Mouse (Mus musculus) kidney, postnatal 0 days (tissue): Measurements from ENCODE around the gene Lrrc26. TPM values are rescaled to one million over a fixed set of nuclear protein-coding genes. Genes with fewer than 3 reads are reported as not detected.
A peak's percentile ranks its signal among the peaks of the same experiment; 100 is the strongest.

Experiments
- ATAC-seq: fragments of 200-750 bp; cut with Nextera tagmentation; replicated peaks from 2 replicates; pipeline ENCODE4 v1.8.0; 2017; ENCODE audit warnings: low read depth, moderate number of reproducible peaks, moderate TSS enrichment, moderate library complexity; ENCODE audit not compliant: low FRiP score
- DNase-seq: peaks from one replicate; pipeline ENCODE4 v3.0.0-alpha.2; 2016; ENCODE audit warnings: low spot score
- H3K27ac ChIP-seq: fragments of 300-500 bp; sonication (generic); 2 replicates; pipeline ENCODE4 v1.5.1; 2014; ENCODE audit warnings: mild to moderate bottlenecking
- H3K27me3 ChIP-seq: fragments of 300-500 bp; sonication (generic); 2 replicates; pipeline ENCODE4 v1.6.1; 2014; ENCODE audit warnings: low read length, mixed read lengths; ENCODE audit not compliant: insufficient read depth
- H3K36me3 ChIP-seq: fragments of 300-500 bp; sonication (generic); 2 replicates; pipeline ENCODE4 v1.6.1; 2014; ENCODE audit warnings: low read length, mixed read lengths; ENCODE audit not compliant: insufficient read depth
- H3K4me1 ChIP-seq: fragments of 300-500 bp; sonication (generic); replicated peaks from 2 replicates; pipeline ENCODE4 v1.6.1; 2014; ENCODE audit warnings: antibody characterized with exemption, low read length, mixed read lengths; ENCODE audit not compliant: insufficient read depth
- H3K4me2 ChIP-seq: fragments of 300-500 bp; sonication (generic); 2 replicates; pipeline ENCODE4 v1.6.1; 2014; ENCODE audit warnings: mild to moderate bottlenecking, low read length, moderate library complexity, mixed read lengths
- H3K4me3 ChIP-seq: fragments of 300-500 bp; sonication (generic); replicated peaks from 2 replicates; pipeline ENCODE4 v1.5.1; 2014; ENCODE audit warnings: low read depth, low read length
- H3K9ac ChIP-seq: fragments of 300-500 bp; sonication (generic); 2 replicates; pipeline ENCODE4 v1.6.1; 2014; ENCODE audit warnings: low read depth, low read length
- H3K9me3 ChIP-seq: fragments of 300-500 bp; sonication (generic); replicated peaks from 2 replicates; pipeline ENCODE4 v1.6.1; 2016; ENCODE audit warnings: low read length, inconsistent platforms, mixed read lengths
- CTCF ChIP-seq: IDR thresholded peaks from 2 replicates; pipeline ENCODE4 v1.5.1; 2016; ENCODE audit warnings: antibody characterized with exemption, low read depth, mild to moderate bottlenecking, moderate library complexity
- WGBS: fragments of 180-500 bp; shearing (Covaris S2); extraction: QIAGEN DNeasy Blood & Tissue Kit; methylation state at CpG from one replicate; pipeline ENCODE4 v1.1.7; 2014; 5-methylcytosine and 5-hydroxymethylcytosine counted together
- polyA plus RNA-seq: library from polyadenylated mRNA; unstranded; fragments of >200 nt; fragmentation: Nextera tagmentation; extraction: Ambion mirVana; gene quantifications from 2 replicates; pipeline ENCODE4 v1.2.1, GENCODE M21; 2015

The Lrrc26 gene
- polyA plus RNA-seq, 1 experiment from 2014 or later = 0.29 TPM

- peak; percentile 22; the same call in 1 of the 2 replicates for TF ChIP-seq CTCF
- peaks cover 19% of the 10 kb centered on the region for H3K36me3 ChIP-seq
Observed at GRCm38 (mm10) chr2:25331470-25331869, 41.8 kb downstream of the Lrrc26 start.

GRCm38 (mm10) chr2:25332286-25333160, 42.8 kb downstream of the Lrrc26 start, which contains the start of gene Man1b1:
Man1b1 (plus strand) TSS chr2:25332338.
- DNase-seq (peak; percentile 99), ATAC-seq (peak; percentile 95)
- Histone ChIP-seq H3K4me1 (peaks cover 11% of the 10 kb centered on the region; the same call in 1 of the 2 replicates), H3K27me3 (no peaks in the 10 kb centered on the region), H3K9ac (peak within 1 kb of the TSS; percentile 78), H3K27ac (peak within 1 kb of the TSS; percentile 75), H3K4me2 (peak within 1 kb of the TSS; percentile 91), H3K36me3 (peaks cover 21% of the 10 kb centered on the region), H3K9me3 (no peaks in the 10 kb centered on the region), H3K4me3 (peak within 1 kb of the TSS; percentile 56)
- under 1% methylated on average over 78 of the region's 78 CpGs for WGBS
- TF ChIP-seq CTCF = peak; percentile 52; the same call in 1 of the 2 replicates

More at GRCm38 (mm10) chr2:25331470-25331869, 41.8 kb downstream of the Lrrc26 start:
- H3K4me1 ChIP-seq = peaks cover 11% of the 10 kb centered on the region; the same call in 1 of the 2 replicates
- 64% methylated on average over 9 of the region's 9 CpGs for WGBS
- H3K4me3 ChIP-seq = peak overlapping the region; percentile 56
- no peaks in the 10 kb centered on the region for H3K27me3 ChIP-seq
- peak; percentile 15 for DNase-seq
- H3K27ac ChIP-seq = no peak overlapping the region
- ATAC-seq = no peak
- H3K4me2 ChIP-seq = peak overlapping the region; percentile 57
- H3K9ac ChIP-seq = no peak overlapping the region
- no peaks in the 10 kb centered on the region for H3K9me3 ChIP-seq

GRCm38 (mm10) chr2:25333569-25333968, 43.9 kb downstream of the Lrrc26 start:
- no peak for TF ChIP-seq CTCF
- Histone ChIP-seq H3K36me3 (peaks cover 27% of the 10 kb centered on the region), H3K4me1 (peaks cover 11% of the 10 kb centered on the region; the same call in 1 of the 2 replicates), H3K4me3 (peak overlapping the region; percentile 56), H3K27me3 (no peaks in the 10 kb centered on the region), H3K27ac (no peak overlapping the region), H3K9me3 (no peaks in the 10 kb centered on the region), H3K9ac (peak overlapping the region; percentile 78), H3K4me2 (peak overlapping the region; percentile 91)
- no peak for DNase-seq
- ATAC-seq = no peak
- 81% methylated on average over 2 of the region's 2 CpGs for WGBS

- Histone ChIP-seq H3K4me2 (no peak overlapping the region), H3K27me3 (no peaks in the 10 kb centered on the region), H3K27ac (no peak overlapping the region), H3K4me1 (peaks cover 3% of the 10 kb centered on the region; the same call in 1 of the 2 replicates), H3K9ac (no peak overlapping the region), H3K4me3 (no peak overlapping the region), H3K36me3 (peaks cover 57% of the 10 kb centered on the region), H3K9me3 (no peaks in the 10 kb centered on the region)
- WGBS = 86% methylated on average over 6 of the region's 6 CpGs
- no peak for TF ChIP-seq CTCF
- DNase-seq (no peak), ATAC-seq (no peak)
Observed at GRCm38 (mm10) chr2:25338303-25338702, 48.6 kb downstream of the Lrrc26 start.

Other genes with a start within 250 kb of the Lrrc26 start
- 71.0 and 74.6 TPM in 2 replicates for gene Nsmf, start 235.6 kb upstream of the Lrrc26 start, polyA plus RNA-seq
- gene Entpd8, start 209.6 kb upstream of the Lrrc26 start, polyA plus RNA-seq = 6.2 TPM in 2 replicates
- 0.41 and 0.43 TPM in 2 replicates for gene Noxa1, start 194.8 kb upstream of the Lrrc26 start, polyA plus RNA-seq
- gene Nrarp, start 109.2 kb upstream of the Lrrc26 start, polyA plus RNA-seq = 19.9 and 21.6 TPM in 2 replicates
- gene Tor4a, start 93.0 kb upstream of the Lrrc26 start, polyA plus RNA-seq = 10.8 and 12.0 TPM in 2 replicates
- 74.0 and 82.3 TPM in 2 replicates for gene Nelfb, start 78.4 kb upstream of the Lrrc26 start, polyA plus RNA-seq
- gene Stpg3, start 75.3 kb upstream of the Lrrc26 start, polyA plus RNA-seq = 0.29 and 0.43 TPM in 2 replicates
- gene Fam166a, start 71.2 kb upstream of the Lrrc26 start, polyA plus RNA-seq = 0.28 and 0.62 TPM in 2 replicates
- 339 and 384 TPM in 2 replicates for gene Tubb4b, start 65.2 kb upstream of the Lrrc26 start, polyA plus RNA-seq
- gene Slc34a3, start 55.6 kb upstream of the Lrrc26 start, polyA plus RNA-seq = 1.5 and 1.6 TPM in 2 replicates
- 0.16 and 0.28 TPM in 2 replicates for gene Rnf224, start 53.1 kb upstream of the Lrrc26 start, polyA plus RNA-seq
- gene Rnf208, start 47.7 kb upstream of the Lrrc26 start, polyA plus RNA-seq = 24.2 and 27.4 TPM in 2 replicates
- 0.61 and 0.75 TPM in 2 replicates for gene Cysrt1, start 47.5 kb upstream of the Lrrc26 start, polyA plus RNA-seq
- gene AL732309.1, start 43.1 kb upstream of the Lrrc26 start, polyA plus RNA-seq = 2.7 and 3.7 TPM in 2 replicates
- 42.6 and 46.7 TPM in 2 replicates for gene Tmem203, start 34.5 kb upstream of the Lrrc26 start, polyA plus RNA-seq
- gene Tprn, start 27.3 kb upstream of the Lrrc26 start, polyA plus RNA-seq = 17.1 and 18.0 TPM in 2 replicates
- 172 TPM in 2 replicates for gene Ssna1, start 17.5 kb upstream of the Lrrc26 start, polyA plus RNA-seq
- gene Anapc2, start 17.4 kb upstream of the Lrrc26 start, polyA plus RNA-seq = 79.4 and 84.0 TPM in 2 replicates
- gene Tmem210, start 1.8 kb upstream of the Lrrc26 start, polyA plus RNA-seq = not detected in 2 replicates
- 0.58 and 0.66 TPM in 2 replicates for gene Grin1, start 29.3 kb downstream of the Lrrc26 start, polyA plus RNA-seq
- gene Man1b1, start 42.4 kb downstream of the Lrrc26 start, polyA plus RNA-seq = 57.9 and 59.6 TPM in 2 replicates
- gene Dpp7, start 66.4 kb downstream of the Lrrc26 start, polyA plus RNA-seq = 28.5 and 31.5 TPM in 2 replicates
- gene Uap1l1, start 75.8 kb downstream of the Lrrc26 start, polyA plus RNA-seq = 80.5 and 92.8 TPM in 2 replicates
- gene Sapcd2, start 82.4 kb downstream of the Lrrc26 start, polyA plus RNA-seq = 17.9 and 19.3 TPM in 2 replicates
- gene Entpd2, start 106.0 kb downstream of the Lrrc26 start, polyA plus RNA-seq = 6.9 and 7.8 TPM in 2 replicates
- gene Npdc1, start 109.4 kb downstream of the Lrrc26 start, polyA plus RNA-seq = 43.9 and 49.9 TPM in 2 replicates
- 0.06 TPM in 1 of 2 replicates, not detected in the other for gene Fut7, start 133.4 kb downstream of the Lrrc26 start, polyA plus RNA-seq
- 9.7 and 9.8 TPM in 2 replicates for gene Abca2, start 138.8 kb downstream of the Lrrc26 start, polyA plus RNA-seq
- gene Clic3, start 166.9 kb downstream of the Lrrc26 start, polyA plus RNA-seq = 7.7 and 10.3 TPM in 2 replicates
- gene Paxx, start 171.2 kb downstream of the Lrrc26 start, polyA plus RNA-seq = 42.0 and 45.0 TPM in 2 replicates
- 11.5 and 13.1 TPM in 2 replicates for gene Ptgds, start 180.1 kb downstream of the Lrrc26 start, polyA plus RNA-seq
- not detected in 2 replicates for gene Lcn12, start 204.0 kb downstream of the Lrrc26 start, polyA plus RNA-seq
- gene Fbxw5, start 210.8 kb downstream of the Lrrc26 start, polyA plus RNA-seq = 65.7 and 71.1 TPM in 2 replicates
- gene C8g, start 211.8 kb downstream of the Lrrc26 start, polyA plus RNA-seq = 7.9 and 9.6 TPM in 2 replicates